Mouse (Mus musculus): Measurements from ENCODE around the gene Ptprn2.

DNA sequence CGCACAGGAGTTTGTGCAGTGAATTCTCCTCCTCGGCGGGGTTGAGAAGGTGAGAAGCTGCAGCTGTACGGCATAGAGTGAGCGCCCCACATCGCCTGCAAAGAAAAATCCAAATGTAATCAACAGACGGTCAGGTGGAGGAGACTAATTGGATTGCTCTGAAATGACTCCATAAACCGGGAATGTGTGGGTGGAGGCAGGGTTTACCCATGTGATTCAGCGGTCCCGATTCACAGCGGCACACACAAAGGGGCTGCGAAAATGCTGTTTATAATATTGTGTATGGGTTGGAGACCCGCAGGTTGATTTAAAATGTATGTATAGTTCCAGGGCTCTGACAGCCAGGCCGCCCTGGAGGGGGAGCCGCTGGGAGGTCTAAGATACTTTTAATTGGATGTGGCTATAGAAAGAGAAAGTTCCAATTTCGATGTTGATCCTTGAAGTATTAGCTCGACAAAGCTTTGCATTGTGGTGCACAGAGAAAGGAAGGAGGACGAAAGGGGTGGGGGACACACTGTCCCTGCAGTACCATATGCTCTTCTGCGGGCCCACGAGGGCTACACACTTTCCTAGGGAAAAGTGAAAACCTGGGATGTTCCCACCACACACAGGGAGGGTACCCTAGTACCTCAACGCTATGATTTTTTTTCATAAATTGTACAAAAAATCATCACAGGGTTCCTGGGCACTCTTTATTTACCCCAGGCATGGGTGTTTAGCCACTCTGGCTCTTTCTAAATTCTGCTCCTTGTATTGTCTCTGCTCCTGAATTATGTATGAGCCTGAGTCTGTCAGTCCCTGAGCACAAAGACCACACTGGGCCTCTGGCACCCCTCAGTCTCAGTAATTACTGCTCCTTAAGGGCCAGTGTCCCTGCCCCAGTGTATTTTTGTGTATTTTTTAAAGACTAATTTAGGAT is 568.6 kb downstream of the Ptprn2 start:
- no peak for TF ChIP-seq POLR2A (IDR thresholded peaks at IDR 0.05; ENCODE audit: insufficient read length, low read depth)
- no peak for TF ChIP-seq SRF (IDR thresholded peaks at IDR 0.05; ENCODE audit: control insufficient read depth, insufficient read length, low read depth)
- TF ChIP-seq MYOD1 (IDR thresholded peaks at IDR 0.05; ENCODE audit: control insufficient read depth in 1 of 3, insufficient read length in 2 of 3, low read depth in 2 of 3): no peak
- no peak for TF ChIP-seq TCF12 (IDR thresholded peaks at IDR 0.05; ENCODE audit: insufficient read depth, poor library complexity, severe bottlenecking)
- no peak for TF ChIP-seq TCF3 (IDR thresholded peaks at IDR 0.05; ENCODE audit: insufficient read length, low read depth)
- TF ChIP-seq POLR2AphosphoS2 (IDR thresholded peaks at IDR 0.05; ENCODE audit: insufficient read length, low read depth): no peak
- TF ChIP-seq MYOG (IDR thresholded peaks at IDR 0.05; ENCODE audit: control insufficient read depth in 1 of 3, insufficient read depth in 1 of 3, insufficient read length in 2 of 3, low read depth in 2 of 3): no peak
- no peak for TF ChIP-seq CEBPB (IDR thresholded peaks at IDR 0.05; ENCODE audit: insufficient read depth, poor library complexity, severe bottlenecking)
- TF ChIP-seq E2F4 (IDR thresholded peaks at IDR 0.05; ENCODE audit: insufficient read depth): no peak
- TF ChIP-seq USF1 (IDR thresholded peaks at IDR 0.05; ENCODE audit: low read depth): no peak
- no peak for TF ChIP-seq MAX (IDR thresholded peaks at IDR 0.05; ENCODE audit: low read depth)
